Mouse (Mus musculus) midbrain, postnatal 0 days (tissue): ENCODE measurements around the gene Mvd. TPM values are rescaled to one million over a fixed set of nuclear protein-coding genes. Genes with fewer than 3 reads are reported as not detected.
A peak's percentile ranks its signal among the peaks of the same experiment; 100 is the strongest.

Source experiments
- ATAC-seq: fragments of 200-750 bp; cut with Nextera tagmentation; 2 replicates; pipeline ENCODE4 v1.8.0; 2017; ENCODE audit warnings: moderate number of reproducible peaks, mild to moderate bottlenecking, moderate TSS enrichment, moderate library complexity; ENCODE audit not compliant: low FRiP score
- DNase-seq: peaks from one replicate; pipeline ENCODE4 v3.0.0-alpha.2; 2015; ENCODE audit warnings: low spot score
- H3K27ac ChIP-seq: fragments of 300-500 bp; sonication (generic); 2 replicates; pipeline ENCODE4 v1.5.1; 2014; ENCODE audit warnings: low read depth, mild to moderate bottlenecking, low read length, mixed read lengths
- H3K27me3 ChIP-seq: fragments of 300-500 bp; sonication (generic); 2 replicates; pipeline ENCODE4 v1.6.1; 2014; ENCODE audit warnings: low read length, control low read depth, mixed read lengths; ENCODE audit not compliant: insufficient read depth
- H3K36me3 ChIP-seq: fragments of 300-500 bp; sonication (generic); 2 replicates; pipeline ENCODE4 v1.6.1; 2014; ENCODE audit warnings: low read length, control low read depth, mixed read lengths; ENCODE audit not compliant: insufficient read depth
- H3K4me1 ChIP-seq: fragments of 300-500 bp; sonication (generic); 2 replicates; pipeline ENCODE4 v1.6.1; 2014; ENCODE audit warnings: mild to moderate bottlenecking, control low read depth, antibody characterized with exemption, low read length, mixed read lengths; ENCODE audit not compliant: insufficient read depth
- H3K4me2 ChIP-seq: fragments of 300-500 bp; sonication (generic); 2 replicates; pipeline ENCODE4 v1.6.1; 2014; ENCODE audit warnings: low read depth, mild to moderate bottlenecking, low read length, mixed read lengths; ENCODE audit not compliant: poor library complexity, severe bottlenecking
- H3K4me3 ChIP-seq: fragments of 300-500 bp; sonication (generic); 2 replicates; pipeline ENCODE4 v1.5.1; 2014; ENCODE audit warnings: low read depth, mild to moderate bottlenecking, low read length, moderate library complexity
- H3K9ac ChIP-seq: fragments of 300-500 bp; sonication (generic); replicated peaks from 2 replicates; pipeline ENCODE4 v1.6.1; 2014; ENCODE audit warnings: mild to moderate bottlenecking, low read length, moderate library complexity, mixed read lengths; ENCODE audit not compliant: poor library complexity, severe bottlenecking
- H3K9me3 ChIP-seq: fragments of 300-500 bp; sonication (generic); 2 replicates; pipeline ENCODE4 v1.6.1; 2016; ENCODE audit warnings: low read length, control low read depth
- CTCF ChIP-seq: IDR thresholded peaks from 2 replicates; pipeline ENCODE4 v1.5.1; 2016; ENCODE audit warnings: antibody characterized with exemption, mild to moderate bottlenecking
- WGBS: fragments of 180-500 bp; shearing (Covaris S2); extraction: QIAGEN DNeasy Blood & Tissue Kit; methylation state at CpG from one replicate; pipeline ENCODE4 v1.1.7; 2014; 5-methylcytosine and 5-hydroxymethylcytosine counted together
- polyA plus RNA-seq: library from polyadenylated mRNA; unstranded; fragments of >200 nt; fragmentation: Nextera tagmentation; extraction: Ambion mirVana; gene quantifications from 2 replicates; pipeline ENCODE4 v1.2.1, GENCODE M21; 2015
- total RNA-seq: library from RNA; depleted of rRNA; stranded (reverse); fragments of >200 nt; gene quantifications from 2 replicates; pipeline ENCODE4 v1.2.3, GENCODE M21; 2014

Gene Mvd
- total and polyA plus RNA-seq, 2 experiments from 2014 or later = 62.1 to 94.5 TPM

DNA sequence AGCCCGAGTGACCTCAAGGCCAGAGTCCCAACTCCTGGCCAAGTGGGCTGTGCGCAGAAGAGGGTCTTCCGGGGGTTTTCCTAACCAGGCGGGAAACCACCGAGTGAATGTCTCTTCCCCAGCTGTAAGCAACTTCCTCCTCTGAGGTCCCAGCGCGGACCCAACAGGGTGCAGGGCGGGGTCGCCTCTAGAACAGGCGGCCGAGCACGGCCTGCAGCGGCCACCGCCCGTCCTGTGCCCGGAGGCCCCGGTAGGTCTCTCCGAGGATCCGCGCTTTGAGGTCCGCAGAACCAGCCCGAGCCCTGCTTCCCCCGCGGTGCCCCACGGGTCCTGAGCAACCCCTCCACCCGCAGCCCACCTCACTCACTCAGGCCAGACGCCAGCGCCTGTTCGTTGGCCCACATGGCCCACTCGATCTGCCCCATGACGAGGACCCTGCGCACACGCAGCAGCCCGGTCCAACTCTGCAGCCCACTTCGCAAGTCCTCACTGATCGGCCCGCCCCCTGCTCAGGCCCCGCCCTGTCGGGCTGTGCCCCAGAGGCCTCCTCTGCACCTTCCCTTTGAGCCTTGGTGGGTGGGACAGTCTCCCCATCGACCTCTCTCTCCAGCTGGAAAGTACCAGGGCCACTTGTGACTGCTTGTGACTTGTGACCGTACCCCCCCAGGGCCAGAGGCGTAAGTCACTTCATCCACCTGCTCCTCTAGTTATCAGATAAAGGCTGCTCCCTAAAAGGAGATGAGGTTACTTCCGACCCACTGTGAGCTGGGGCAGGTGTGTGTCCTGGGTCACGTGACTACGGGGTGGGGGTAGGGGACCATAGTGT is 10.6 kb downstream of the Mvd start, which contains the start of gene Cyba:
Gene Cyba, minus strand, starts transcription at position 488 of the 826 bp plus-strand sequence.
- H3K4me3 ChIP-seq = peak within 1 kb of the TSS; percentile 17; the same call in 1 of the 2 replicates
- no peak for TF ChIP-seq CTCF
- H3K9ac ChIP-seq = 0 out of 2 replicates have a peak within 1 kb of the TSS, but pooled peaks have one; percentile 24
- peak within 1 kb of the TSS; percentile 40 for H3K4me2 ChIP-seq
- peaks cover 33% of the 10 kb centered on the region for H3K36me3 ChIP-seq
- no peaks in the 10 kb centered on the region for H3K9me3 ChIP-seq
- H3K4me1 ChIP-seq = no peaks in the 10 kb centered on the region
- WGBS = 8% methylated on average over 41 of the region's 45 CpGs
- ATAC-seq (peak; percentile 61; the same call in 1 of the 2 replicates), DNase-seq (peak; percentile 17)
- H3K27me3 ChIP-seq = no peaks in the 10 kb centered on the region
- no peak within 1 kb of the TSS for H3K27ac ChIP-seq

DNA sequence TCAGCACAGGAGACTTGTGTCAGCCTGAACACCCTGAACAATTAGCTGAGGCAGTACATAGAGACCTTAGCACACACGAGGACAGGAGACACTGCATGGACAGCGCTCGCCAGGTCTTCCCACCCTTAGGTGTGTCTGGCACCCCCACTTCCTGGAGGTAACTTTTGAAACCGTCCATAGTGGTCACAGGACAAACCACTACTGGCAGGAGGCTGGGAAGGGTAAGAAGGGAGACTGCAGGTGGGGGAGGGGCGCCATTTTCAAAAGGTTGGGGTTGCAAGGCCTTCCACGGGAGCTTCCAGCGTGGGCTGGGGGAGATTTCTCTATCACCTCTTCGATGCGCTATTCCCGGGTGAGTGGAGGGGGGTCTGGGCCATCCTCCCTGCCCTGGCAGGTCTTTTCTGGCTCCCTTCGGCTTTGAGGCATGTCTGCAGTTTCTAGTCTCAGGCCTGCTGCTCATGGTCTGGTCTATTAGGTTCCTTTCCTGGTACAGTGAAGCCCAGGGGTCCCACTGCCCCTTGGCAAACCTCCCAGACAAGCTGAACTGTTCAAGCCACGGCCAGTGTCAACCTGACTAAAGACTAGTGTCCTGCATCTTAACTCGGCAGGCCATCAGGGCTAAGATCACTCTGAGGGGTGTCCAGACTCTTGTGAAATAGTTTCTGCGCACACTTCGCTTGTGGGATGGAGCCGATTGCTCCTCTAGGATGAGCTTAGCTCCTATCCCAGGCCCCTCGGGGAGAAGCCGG is 11.4 kb downstream of the Mvd start:
- H3K27me3 ChIP-seq = no peaks in the 10 kb centered on the region
- TF ChIP-seq CTCF = no peak
- H3K4me2 ChIP-seq = peak overlapping the region; percentile 40
- no peak overlapping the region for H3K27ac ChIP-seq
- DNase-seq = no peak
- no peaks in the 10 kb centered on the region for H3K9me3 ChIP-seq
- no peak for ATAC-seq
- H3K36me3 ChIP-seq = peaks cover 26% of the 10 kb centered on the region
- no peaks in the 10 kb centered on the region for H3K4me1 ChIP-seq
- H3K4me3 ChIP-seq = peak overlapping the region; percentile 17; the same call in 1 of the 2 replicates
- WGBS = 45% methylated on average over 18 of the region's 18 CpGs
- H3K9ac ChIP-seq = 0 out of 2 replicates have a peak overlapping the region, but pooled peaks have one; percentile 24

DNA sequence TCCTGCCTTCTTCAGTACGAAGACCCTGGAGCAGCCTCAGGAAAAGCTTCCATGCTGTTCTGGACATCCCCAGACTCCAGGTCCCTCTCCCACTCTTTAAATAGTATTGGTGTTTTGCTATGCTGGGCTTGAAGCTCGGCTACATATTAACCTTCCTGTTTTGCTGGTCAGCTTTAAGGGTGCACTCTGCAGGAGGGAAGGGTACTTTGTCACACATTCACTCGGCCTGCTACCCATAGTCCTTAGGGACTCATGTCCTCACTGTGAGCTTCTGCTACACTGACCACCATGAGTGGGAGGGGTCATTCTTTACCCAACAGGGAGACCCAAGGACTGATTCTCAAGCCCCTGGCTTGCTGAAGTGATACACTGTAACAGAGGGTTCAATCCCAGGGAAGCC is 12.6 kb downstream of the Mvd start:
- DNase-seq = no peak
- no peaks in the 10 kb centered on the region for H3K9me3 ChIP-seq
- WGBS = 85% methylated on average over 3 of the region's 3 CpGs

DNA sequence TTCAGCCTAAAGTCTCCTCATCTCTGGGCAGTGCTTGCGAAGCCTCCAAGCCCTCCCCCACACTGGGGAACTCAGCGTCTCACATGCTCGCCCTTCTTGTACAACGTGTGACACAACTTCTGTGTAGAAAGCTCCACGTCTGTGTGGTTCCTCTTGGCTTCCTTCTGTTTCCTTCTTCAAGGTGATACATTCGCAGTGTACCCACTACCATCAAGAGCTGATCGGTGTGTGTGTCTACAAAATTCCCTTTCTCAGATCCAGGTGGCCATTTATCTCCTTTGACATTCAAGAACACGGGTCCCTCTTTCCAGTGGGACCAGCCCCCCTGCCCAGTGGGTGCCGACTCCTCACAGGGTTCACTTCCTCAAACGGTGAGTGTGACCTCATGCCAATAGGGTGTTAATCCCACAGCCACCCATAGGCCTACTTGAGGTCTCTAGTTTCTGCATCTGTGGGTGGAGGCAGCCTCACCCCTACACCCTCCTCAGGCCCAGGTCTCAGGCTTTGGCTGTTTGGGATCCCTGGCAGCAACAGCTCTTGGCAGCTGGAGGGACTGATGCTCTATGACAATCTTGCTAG is 13.1 kb downstream of the Mvd start:
- no peak overlapping the region for H3K4me3 ChIP-seq
- WGBS = 80% methylated on average over 10 of the region's 10 CpGs
- H3K36me3 ChIP-seq = peaks cover 17% of the 10 kb centered on the region; the same call in 1 of the 2 replicates
- H3K9ac ChIP-seq = no peak overlapping the region
- ATAC-seq = no peak
- no peak for TF ChIP-seq CTCF
- H3K4me2 ChIP-seq = no peak overlapping the region
- H3K27me3 ChIP-seq = no peaks in the 10 kb centered on the region
- no peak overlapping the region for H3K27ac ChIP-seq
- no peaks in the 10 kb centered on the region for H3K4me1 ChIP-seq
- no peaks in the 10 kb centered on the region for H3K9me3 ChIP-seq
- DNase-seq = no peak

More for the DNA sequence above, 12.6 kb downstream of the Mvd start:
- TF ChIP-seq CTCF = no peak
- no peak for ATAC-seq
- Histone ChIP-seq H3K4me1 (no peaks in the 10 kb centered on the region), H3K36me3 (peaks cover 17% of the 10 kb centered on the region; the same call in 1 of the 2 replicates), H3K27ac (no peak overlapping the region), H3K27me3 (no peaks in the 10 kb centered on the region), H3K9ac (no peak overlapping the region), H3K4me3 (no peak overlapping the region), H3K4me2 (no peak overlapping the region)

DNA sequence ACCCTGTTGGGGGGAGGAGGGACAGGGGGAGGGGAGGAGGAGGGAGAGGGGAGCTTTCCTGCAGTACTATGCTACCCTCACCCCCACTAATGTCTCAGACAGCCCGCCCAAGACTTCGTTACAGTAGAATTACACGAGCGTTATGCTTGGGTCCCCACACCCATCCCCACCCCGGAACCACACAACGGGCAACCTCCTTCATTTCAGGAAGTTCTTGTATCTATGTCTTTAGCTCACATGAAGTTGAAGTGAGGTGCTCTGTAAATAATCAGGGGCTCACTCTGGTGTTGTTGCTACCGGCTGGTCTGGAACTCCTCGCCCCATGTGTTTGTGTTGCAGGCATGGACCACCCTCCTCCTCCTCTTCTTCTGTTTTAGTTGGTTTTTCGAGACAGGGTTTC is 15.1 kb downstream of the Mvd start:
- ATAC-seq (no peak), DNase-seq (no peak)
- TF ChIP-seq CTCF = no peak
- Histone ChIP-seq H3K9ac (no peak overlapping the region), H3K9me3 (no peaks in the 10 kb centered on the region), H3K4me2 (no peak overlapping the region), H3K4me1 (no peaks in the 10 kb centered on the region), H3K4me3 (no peak overlapping the region), H3K27ac (no peak overlapping the region), H3K36me3 (no peaks in the 10 kb centered on the region), H3K27me3 (no peaks in the 10 kb centered on the region)
- 92% methylated on average over 9 of the region's 9 CpGs for WGBS
